Mouse (Mus musculus) kidney, embryonic 16.5 days (tissue): ENCODE data around the gene Hepacam2. TPM values are rescaled to one million over a fixed set of nuclear protein-coding genes. Genes with fewer than 3 reads are reported as not detected.

Source experiments
- ATAC-seq: fragments of 200-750 bp; cut with Nextera tagmentation; 2 replicates; pipeline ENCODE4 v1.8.0; 2017; ENCODE audit warnings: moderate TSS enrichment; ENCODE audit not compliant: low FRiP score, low TSS enrichment
- H3K27ac ChIP-seq: fragments of 300-500 bp; sonication (generic); 2 replicates; pipeline ENCODE4 v1.5.1; 2014; ENCODE audit warnings: low read length
- H3K27me3 ChIP-seq: fragments of 300-500 bp; sonication (generic); 2 replicates; pipeline ENCODE4 v1.6.1; 2014; ENCODE audit warnings: low read length, control low read depth, mixed read lengths; ENCODE audit not compliant: insufficient read depth
- H3K36me3 ChIP-seq: fragments of 300-500 bp; sonication (generic); 2 replicates; pipeline ENCODE4 v1.6.1; 2014; ENCODE audit warnings: low read length, control low read depth, mixed read lengths; ENCODE audit not compliant: insufficient read depth
- H3K4me1 ChIP-seq: fragments of 300-500 bp; sonication (generic); 2 replicates; pipeline ENCODE4 v1.6.1; 2014; ENCODE audit warnings: low read length, control low read depth, mixed read lengths; ENCODE audit not compliant: insufficient read depth
- H3K4me2 ChIP-seq: fragments of 300-500 bp; sonication (generic); replicated peaks from 2 replicates; pipeline ENCODE4 v1.6.1; 2014; ENCODE audit warnings: low read depth, low read length
- H3K4me3 ChIP-seq: fragments of 300-500 bp; sonication (generic); 2 replicates; pipeline ENCODE4 v1.5.1; 2014; ENCODE audit warnings: mild to moderate bottlenecking, low read length
- H3K9ac ChIP-seq: fragments of 300-500 bp; sonication (generic); replicated peaks from 2 replicates; pipeline ENCODE4 v1.6.1; 2014; ENCODE audit warnings: low read length
- H3K9me3 ChIP-seq: fragments of 300-500 bp; sonication (generic); 2 replicates; pipeline ENCODE4 v1.6.1; 2016; ENCODE audit warnings: low read length, control low read depth
- WGBS: fragments of 180-500 bp; shearing (Covaris S2); extraction: QIAGEN DNeasy Blood & Tissue Kit; methylation state at CpG from one replicate; pipeline ENCODE4 v1.1.7; 2014; 5-methylcytosine and 5-hydroxymethylcytosine counted together
- polyA plus RNA-seq: library from polyadenylated mRNA; unstranded; fragments of >200 nt; fragmentation: Nextera tagmentation; extraction: Ambion mirVana; gene quantifications from 2 replicates; pipeline ENCODE4 v1.2.1, GENCODE M21; 2015

Hepacam2 gene
- 2.5 and 3.0 TPM in 2 replicates for polyA plus RNA-seq

DNA sequence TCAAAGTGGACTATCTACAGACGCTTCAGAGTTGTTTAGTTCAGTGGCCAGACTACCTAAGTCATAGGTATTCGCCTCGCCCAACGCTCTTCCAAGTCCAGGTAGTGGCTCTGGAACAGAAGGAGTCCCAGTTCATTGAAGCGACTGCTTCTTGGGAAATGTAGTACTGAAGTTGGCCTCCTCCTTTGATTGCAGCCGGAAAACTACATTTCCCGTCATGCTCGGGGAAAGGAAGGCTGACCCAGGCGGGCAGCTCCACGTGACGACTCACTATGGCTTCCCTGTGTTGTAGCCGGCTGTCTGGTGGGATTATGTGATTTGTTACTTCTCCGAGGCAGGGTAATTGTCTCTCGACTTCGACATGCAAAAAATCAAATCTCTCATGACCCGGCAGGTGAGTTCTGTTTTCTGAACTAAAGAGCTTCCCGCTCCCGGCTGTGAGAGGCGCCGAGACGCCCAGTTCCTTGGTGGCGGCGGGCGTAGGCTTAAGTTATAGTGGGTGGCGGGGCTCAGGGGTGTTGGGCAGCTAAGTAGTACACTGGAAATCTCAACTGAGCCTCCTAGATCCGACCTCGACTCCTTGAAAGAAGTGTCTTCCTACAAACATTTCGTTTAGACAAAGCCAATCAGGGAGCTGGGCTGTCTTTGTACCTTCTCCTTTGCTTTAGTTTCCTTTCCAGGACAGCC is at the start of gene Hepacam2, which contains the start of gene Vps50:
TSS of gene Hepacam2 (minus strand) at position 137 of the 687 bp plus-strand sequence.
TSS of gene Vps50 (plus strand) at position 221 of the 687 bp plus-strand sequence.
- Histone ChIP-seq H3K4me2 (peak within 1 kb of the TSS; percentile 79), H3K9me3 (no peaks in the 10 kb centered on the region), H3K27me3 (no peaks in the 10 kb centered on the region; the same call in 1 of the 2 replicates), H3K9ac (peak within 1 kb of the TSS; percentile 70), H3K4me3 (peak within 1 kb of the TSS; percentile 92), H3K4me1 (0 out of 2 replicates have a peak, but pooled peaks cover 2% of the 10 kb centered on the region), H3K36me3 (no peaks in the 10 kb centered on the region), H3K27ac (no peak within 1 kb of the TSS)
- ATAC-seq, result peak; percentile 99
- under 1% methylated on average over 28 of the region's 28 CpGs for WGBS

- no peaks in the 10 kb centered on the region for H3K4me1 ChIP-seq
- no peak overlapping the region for H3K4me3 ChIP-seq
- no peaks in the 10 kb centered on the region for H3K27me3 ChIP-seq
- H3K36me3 ChIP-seq, result 0 out of 2 replicates have a peak, but pooled peaks cover 3% of the 10 kb centered on the region
- no peak for ATAC-seq
- H3K4me2 ChIP-seq, result no peak overlapping the region
- H3K27ac ChIP-seq, result no peak overlapping the region
- no peak overlapping the region for H3K9ac ChIP-seq
- WGBS, result 70% methylated on average over 1 of the region's 1 CpGs
- H3K9me3 ChIP-seq, result no peaks in the 10 kb centered on the region
Observed at GRCm38 (mm10) chr6:3544970-3545369, 46.9 kb upstream of the Hepacam2 start.

DNA sequence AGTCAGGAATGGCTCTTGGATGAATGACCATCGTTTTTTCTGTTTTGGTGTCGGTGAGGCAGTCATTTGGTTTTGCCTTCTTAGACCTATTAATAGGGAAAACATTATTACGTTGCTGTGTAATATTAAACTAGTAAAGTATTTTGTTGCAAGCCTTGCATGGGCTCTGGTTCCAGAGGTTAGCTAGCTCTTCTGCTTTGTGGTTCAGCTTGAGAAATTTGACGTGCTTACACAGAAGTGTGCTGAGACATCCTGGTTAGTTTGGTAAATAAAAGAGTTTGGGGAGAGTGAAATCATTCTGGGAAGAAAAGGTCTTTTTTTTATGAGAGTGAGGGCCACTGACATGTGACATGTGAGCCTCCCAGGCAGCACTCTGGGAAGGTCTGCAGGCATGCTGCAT is 45.8 kb upstream of the Hepacam2 start:
- no peak for ATAC-seq
- Histone ChIP-seq H3K4me2 (no peak overlapping the region), H3K4me1 (no peaks in the 10 kb centered on the region), H3K27me3 (no peaks in the 10 kb centered on the region), H3K9me3 (no peaks in the 10 kb centered on the region), H3K27ac (no peak overlapping the region), H3K36me3 (0 out of 2 replicates have a peak, but pooled peaks cover 3% of the 10 kb centered on the region), H3K4me3 (no peak overlapping the region), H3K9ac (no peak overlapping the region)
- 76% methylated on average over 4 of the region's 4 CpGs for WGBS

- WGBS, result 82% methylated on average over 2 of the region's 2 CpGs
- Histone ChIP-seq H3K27me3 (no peaks in the 10 kb centered on the region), H3K4me1 (no peaks in the 10 kb centered on the region), H3K4me3 (no peak overlapping the region), H3K36me3 (no peaks in the 10 kb centered on the region), H3K4me2 (no peak overlapping the region), H3K9me3 (no peaks in the 10 kb centered on the region), H3K27ac (no peak overlapping the region), H3K9ac (no peak overlapping the region)
- no peak for ATAC-seq
Observed at GRCm38 (mm10) chr6:3539470-3539869, 41.4 kb upstream of the Hepacam2 start.

DNA sequence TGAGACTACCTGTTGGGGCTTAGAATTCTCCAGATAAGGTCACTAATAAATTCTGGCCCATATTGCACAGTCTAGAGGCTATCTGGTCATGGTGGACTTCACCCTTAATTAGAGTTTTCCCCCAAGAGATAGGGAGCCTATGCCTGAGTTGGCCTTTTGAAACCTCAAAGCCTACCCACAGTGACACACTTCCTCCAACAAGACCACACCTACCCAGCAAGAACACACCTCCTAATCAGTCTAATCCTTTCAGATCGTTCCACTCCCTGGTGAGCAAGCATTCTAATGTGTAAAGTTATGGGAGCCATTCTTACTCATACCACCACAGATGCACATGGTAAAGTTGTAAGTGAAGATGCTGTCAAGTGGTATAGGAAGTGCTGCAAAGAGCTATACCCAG is 38.0 kb upstream of the Hepacam2 start:
- Histone ChIP-seq H3K9me3 (no peaks in the 10 kb centered on the region), H3K4me3 (no peak overlapping the region), H3K4me1 (no peaks in the 10 kb centered on the region), H3K4me2 (no peak overlapping the region), H3K27me3 (no peaks in the 10 kb centered on the region), H3K9ac (no peak overlapping the region), H3K27ac (no peak overlapping the region), H3K36me3 (no peaks in the 10 kb centered on the region)
- no peak for ATAC-seq
- WGBS, result 63% methylated on average over 1 of the region's 1 CpGs

GRCm38 (mm10) chr6:3531445-3531844 is 33.3 kb upstream of the Hepacam2 start:
- Histone ChIP-seq H3K27ac (no peak overlapping the region), H3K9ac (no peak overlapping the region), H3K27me3 (no peaks in the 10 kb centered on the region), H3K36me3 (no peaks in the 10 kb centered on the region), H3K4me2 (no peak overlapping the region), H3K4me1 (no peaks in the 10 kb centered on the region), H3K9me3 (no peaks in the 10 kb centered on the region), H3K4me3 (no peak overlapping the region)
- no peak for ATAC-seq
- WGBS, result 81% methylated on average over 5 of the region's 5 CpGs

GRCm38 (mm10) chr6:3528198-3528597 is 30.1 kb upstream of the Hepacam2 start:
- Histone ChIP-seq H3K4me2 (no peak overlapping the region), H3K9me3 (no peaks in the 10 kb centered on the region), H3K36me3 (no peaks in the 10 kb centered on the region), H3K4me1 (no peaks in the 10 kb centered on the region), H3K4me3 (no peak overlapping the region), H3K27me3 (no peaks in the 10 kb centered on the region), H3K9ac (no peak overlapping the region), H3K27ac (no peak overlapping the region)
- ATAC-seq, result no peak
- 94% methylated on average over 4 of the region's 4 CpGs for WGBS

DNA sequence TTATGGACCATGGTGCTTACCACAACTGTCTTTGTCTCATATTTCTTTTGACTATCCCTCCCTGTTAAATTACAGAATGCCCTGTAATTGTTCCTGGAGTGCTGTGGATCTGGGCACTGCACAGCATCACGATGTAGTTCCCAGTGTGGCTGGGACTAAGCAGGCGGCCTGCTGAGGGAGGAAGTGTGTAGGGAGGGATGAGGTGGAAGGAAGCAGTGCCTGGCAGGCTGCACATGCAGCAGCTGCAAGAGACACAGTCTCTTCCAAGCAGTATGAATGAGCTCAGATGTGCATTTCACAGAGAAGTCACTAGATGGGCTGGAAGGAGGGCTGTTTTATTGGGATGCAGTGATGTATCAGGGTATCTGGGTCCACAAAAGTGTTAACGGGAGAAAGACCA is 14.5 kb upstream of the Hepacam2 start:
- no peak overlapping the region for H3K27ac ChIP-seq
- H3K9me3 ChIP-seq, result no peaks in the 10 kb centered on the region
- 43% methylated on average over 3 of the region's 3 CpGs for WGBS
- ATAC-seq, result no peak
- H3K4me3 ChIP-seq, result no peak overlapping the region
- 0 out of 2 replicates have a peak, but pooled peaks cover 2% of the 10 kb centered on the region for H3K36me3 ChIP-seq
- no peak overlapping the region for H3K9ac ChIP-seq
- H3K27me3 ChIP-seq, result no peaks in the 10 kb centered on the region
- no peaks in the 10 kb centered on the region for H3K4me1 ChIP-seq
- H3K4me2 ChIP-seq, result no peak overlapping the region

DNA sequence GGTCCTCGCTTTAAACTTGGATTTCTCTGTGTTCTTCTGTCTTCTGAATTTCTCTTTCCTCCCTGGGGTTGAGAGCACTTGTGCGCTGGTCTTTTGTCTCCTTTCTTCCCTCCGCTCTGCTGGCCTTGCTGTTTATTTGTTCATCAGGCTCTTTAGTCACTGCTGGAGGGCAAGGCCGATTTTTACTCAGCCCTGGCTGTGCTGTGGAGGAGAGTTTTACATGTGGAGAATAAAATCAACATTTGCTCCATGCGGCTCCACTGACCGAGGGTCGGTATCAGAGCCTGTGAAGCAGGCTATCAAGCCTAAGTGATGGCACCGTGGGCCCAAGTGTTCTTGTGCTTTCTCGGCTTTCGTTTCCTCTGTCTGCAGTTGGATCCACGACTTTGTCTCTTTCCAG is 13.5 kb upstream of the Hepacam2 start:
- WGBS, result 70% methylated on average over 11 of the region's 11 CpGs
- no peaks in the 10 kb centered on the region for H3K27me3 ChIP-seq
- no peak for ATAC-seq

DNA sequence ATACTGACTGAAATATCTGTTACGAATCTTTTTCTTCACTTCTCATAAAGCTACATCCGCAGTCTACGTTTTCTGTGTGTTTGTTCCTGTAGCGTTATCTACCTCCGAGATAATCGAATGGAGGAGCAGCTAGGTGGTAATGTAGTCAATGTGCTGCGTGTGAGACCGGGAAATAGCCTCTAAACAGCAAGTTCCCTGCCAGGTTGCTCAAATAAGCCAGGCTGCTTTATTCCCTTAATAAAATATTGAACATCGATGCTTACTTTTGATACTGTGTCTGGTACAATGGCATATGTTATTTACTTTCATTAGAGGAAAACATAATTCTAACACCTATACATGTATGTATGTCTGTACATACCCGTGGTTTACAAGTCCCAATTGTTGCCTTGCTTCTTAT is 13.0 kb upstream of the Hepacam2 start:
- Histone ChIP-seq H3K4me2 (no peak overlapping the region), H3K27me3 (no peaks in the 10 kb centered on the region), H3K27ac (no peak overlapping the region), H3K4me1 (no peaks in the 10 kb centered on the region), H3K9me3 (no peaks in the 10 kb centered on the region), H3K36me3 (no peaks in the 10 kb centered on the region), H3K9ac (no peak overlapping the region), H3K4me3 (no peak overlapping the region)
- no peak for ATAC-seq
- WGBS, result 91% methylated on average over 10 of the region's 10 CpGs

More for the DNA sequence above, 13.5 kb upstream of the Hepacam2 start:
- H3K4me3 ChIP-seq, result no peak overlapping the region
- H3K4me1 ChIP-seq, result no peaks in the 10 kb centered on the region
- no peak overlapping the region for H3K4me2 ChIP-seq
- no peak overlapping the region for H3K27ac ChIP-seq
- no peaks in the 10 kb centered on the region for H3K36me3 ChIP-seq
- H3K9me3 ChIP-seq, result no peaks in the 10 kb centered on the region
- no peak overlapping the region for H3K9ac ChIP-seq
